Mouse (Mus musculus): Measurements from ENCODE around the gene Cavin1.

GRCm38 (mm10) chr11:100918007-100918406 is 52.7 kb downstream of the Cavin1 start:
- no peak for TF ChIP-seq CTCF (IDR thresholded peaks at IDR 0.05; ENCODE audit: low read depth)
- TF ChIP-seq EP300 (IDR thresholded peaks at IDR 0.05; ENCODE audit: low read depth): no peak

All from heart, postnatal 0 days (tissue).